Mouse (Mus musculus) gonadal fat pad, adult 2 months (tissue): ENCODE measurements around the gene Snx5. TPM values are rescaled to one million over a fixed set of nuclear protein-coding genes. Genes with fewer than 3 reads are reported as not detected.

ENCODE experiments used
- DNase-seq: peaks from one replicate; pipeline ENCODE4 v3.0.0-alpha.2; 2012; ENCODE audit warnings: low read depth
- polyA plus RNA-seq: library from polyadenylated mRNA; depleted of rRNA; stranded (reverse); fragments of >200 nt; gene quantifications from 2 replicates; pipeline ENCODE4 v1.2.3, GENCODE M21; 2012

Gene Snx5
- polyA plus RNA-seq, 1 experiment: 83.2 TPM

DNA sequence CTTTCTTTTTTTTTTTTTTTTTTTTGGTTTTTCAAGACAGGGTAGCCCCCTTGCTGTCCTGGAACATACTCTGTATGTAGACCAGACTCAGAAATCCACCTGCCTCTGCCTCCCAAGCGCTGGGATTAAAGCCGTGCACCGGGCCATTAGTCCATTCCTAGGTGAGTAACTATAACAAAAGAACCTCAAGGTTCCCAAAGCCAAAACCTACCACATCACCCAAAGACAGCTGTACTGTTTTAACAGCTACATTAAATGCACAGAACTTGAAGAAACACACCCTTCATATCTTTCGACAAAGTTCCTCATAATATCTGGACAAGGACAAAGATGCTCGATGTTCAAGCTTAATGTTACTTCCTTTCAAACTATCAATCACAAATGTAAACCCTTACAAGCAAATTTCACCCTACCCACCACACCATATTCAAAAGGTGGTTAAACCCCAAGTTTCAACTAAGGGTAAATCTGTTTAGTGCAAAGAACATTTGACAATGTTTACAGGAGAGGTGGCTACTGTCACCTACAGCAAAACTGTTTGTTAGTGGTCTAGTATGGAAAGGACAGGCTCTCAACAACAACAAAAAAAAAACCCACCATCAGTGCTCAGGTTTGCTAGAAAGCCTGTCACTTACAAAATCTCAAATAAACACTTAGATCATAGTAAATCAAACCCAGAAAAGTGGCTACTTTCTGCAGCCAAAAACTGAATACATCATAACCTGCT, 3.5 kb downstream of the Snx5 start:
- no peak for DNase-seq

DNA sequence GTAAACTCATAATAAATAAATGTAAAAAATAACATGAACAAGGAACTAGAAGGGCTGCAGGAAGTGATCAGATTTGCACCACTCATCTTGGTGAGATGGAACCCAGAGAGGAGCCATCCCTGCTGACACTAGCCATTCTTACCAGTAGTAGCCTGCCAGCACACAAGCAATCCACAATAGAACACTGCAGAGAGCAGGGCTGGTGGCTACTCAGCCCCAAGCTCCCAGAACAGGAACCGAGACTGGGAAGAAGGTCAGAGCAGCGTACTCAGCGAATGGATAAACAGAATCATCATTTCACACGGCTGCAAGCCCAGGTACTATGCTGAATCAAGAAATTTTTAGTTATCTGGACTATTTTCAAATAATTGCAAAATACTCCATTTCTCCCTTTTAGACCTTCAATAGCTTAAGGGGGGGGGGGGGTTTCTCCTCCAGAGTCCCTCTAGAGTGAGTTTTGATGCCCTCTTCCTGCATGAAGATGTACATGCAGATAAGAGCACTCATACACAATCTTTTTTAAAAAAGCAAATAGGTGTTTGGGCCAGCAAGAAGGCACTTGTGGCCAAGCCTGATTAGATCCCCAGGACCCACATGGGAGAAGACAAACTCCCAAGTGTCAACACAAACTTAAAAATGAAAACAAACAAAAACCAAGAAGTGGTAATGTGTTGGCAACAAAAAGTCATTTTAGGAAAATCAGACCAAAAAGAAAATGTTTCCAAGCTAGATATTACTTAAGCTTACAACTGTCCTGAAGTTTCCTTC, 4.6 kb downstream of the Snx5 start:
- no peak for DNase-seq

DNA sequence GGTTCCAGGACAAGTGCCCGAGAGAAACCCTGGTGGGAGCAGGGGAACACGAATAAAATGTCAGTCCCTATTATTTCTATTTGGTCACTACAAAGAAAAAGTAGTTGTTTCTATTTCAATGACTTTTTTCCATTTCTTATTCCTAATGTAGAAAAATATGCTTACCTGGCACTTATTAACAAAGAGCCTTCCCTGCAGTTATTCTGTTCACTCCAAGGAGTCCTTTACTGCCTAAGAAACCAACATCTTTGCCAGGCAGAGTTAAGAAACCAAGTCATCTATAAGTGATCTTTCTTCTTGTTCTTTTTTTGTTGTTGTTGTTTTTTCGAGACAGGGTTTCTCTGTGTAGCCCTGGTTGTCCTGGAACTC, 5.6 kb downstream of the Snx5 start:
- DNase-seq: no peak

DNA sequence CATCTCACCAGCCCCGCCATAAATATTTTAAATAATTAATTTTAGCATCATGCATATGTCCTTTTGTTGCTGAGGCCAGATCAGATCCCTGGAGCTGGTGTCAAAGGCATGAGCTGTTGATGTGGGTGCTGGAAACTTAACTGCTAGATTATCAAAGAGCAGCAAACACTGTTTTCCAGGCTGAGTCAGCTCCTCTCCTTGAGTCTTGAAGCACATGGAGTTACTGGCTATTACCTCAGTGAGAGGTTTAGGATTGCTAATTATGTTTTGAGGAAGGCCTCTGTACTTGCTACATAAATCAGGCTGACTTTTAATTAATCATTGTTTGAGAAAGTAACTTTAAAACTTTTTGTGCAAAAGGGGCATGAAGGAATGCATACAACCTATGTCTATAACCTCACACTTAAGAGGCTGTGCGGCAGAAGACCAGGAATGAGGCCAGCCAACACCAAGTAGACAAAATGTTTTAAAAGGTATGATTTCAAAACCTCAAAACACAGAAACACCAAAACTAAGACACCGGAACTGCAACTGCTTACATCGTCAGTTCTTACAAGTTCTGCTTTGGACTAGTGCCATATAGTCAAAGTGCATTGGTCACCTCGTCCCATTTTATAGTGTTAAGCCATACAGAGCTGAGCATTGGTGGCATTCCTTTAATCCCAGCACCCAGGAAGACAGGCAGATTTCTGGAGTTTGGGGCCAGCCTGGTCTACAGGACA, 6.1 kb downstream of the Snx5 start:
- DNase-seq: no peak

DNA sequence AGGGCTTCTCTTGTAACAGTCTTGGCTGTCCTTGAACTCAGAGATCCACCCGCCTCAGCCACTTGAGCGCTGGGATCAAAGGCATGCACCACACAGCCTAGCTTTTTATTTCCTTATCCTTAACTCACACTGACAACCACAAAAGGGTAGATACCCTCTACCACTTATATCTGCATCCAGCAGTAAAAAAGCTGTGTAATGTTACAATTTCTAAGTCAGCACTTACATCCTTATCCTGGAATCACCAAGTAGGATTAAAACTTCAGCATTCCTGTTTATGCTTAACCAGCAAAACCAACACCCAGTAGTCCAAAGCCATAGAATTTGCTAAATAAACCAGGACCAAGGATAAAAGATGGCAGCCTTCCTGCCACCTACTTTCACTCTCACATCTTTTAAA, 7.9 kb downstream of the Snx5 start:
- no peak for DNase-seq

DNA sequence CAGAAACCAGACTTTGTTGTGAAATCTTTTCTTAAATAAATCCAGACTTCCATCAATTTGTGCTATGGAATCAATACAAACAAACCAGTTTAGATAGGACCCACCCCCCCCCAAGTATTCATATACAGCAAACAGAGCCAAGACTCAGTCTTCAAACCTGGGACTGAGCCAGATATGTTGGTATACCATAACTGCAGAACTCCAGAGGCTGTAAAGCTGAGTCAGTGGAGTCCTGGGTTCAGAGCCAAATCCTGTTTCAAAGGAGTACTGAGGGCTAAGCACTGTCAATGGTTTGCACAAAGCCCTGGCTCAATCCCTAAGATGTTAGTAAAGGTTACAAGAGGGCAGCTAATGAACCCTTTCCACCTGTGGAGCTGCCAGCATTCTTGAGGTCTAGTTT, 20.6 kb downstream of the Snx5 start:
- no peak for DNase-seq

DNA sequence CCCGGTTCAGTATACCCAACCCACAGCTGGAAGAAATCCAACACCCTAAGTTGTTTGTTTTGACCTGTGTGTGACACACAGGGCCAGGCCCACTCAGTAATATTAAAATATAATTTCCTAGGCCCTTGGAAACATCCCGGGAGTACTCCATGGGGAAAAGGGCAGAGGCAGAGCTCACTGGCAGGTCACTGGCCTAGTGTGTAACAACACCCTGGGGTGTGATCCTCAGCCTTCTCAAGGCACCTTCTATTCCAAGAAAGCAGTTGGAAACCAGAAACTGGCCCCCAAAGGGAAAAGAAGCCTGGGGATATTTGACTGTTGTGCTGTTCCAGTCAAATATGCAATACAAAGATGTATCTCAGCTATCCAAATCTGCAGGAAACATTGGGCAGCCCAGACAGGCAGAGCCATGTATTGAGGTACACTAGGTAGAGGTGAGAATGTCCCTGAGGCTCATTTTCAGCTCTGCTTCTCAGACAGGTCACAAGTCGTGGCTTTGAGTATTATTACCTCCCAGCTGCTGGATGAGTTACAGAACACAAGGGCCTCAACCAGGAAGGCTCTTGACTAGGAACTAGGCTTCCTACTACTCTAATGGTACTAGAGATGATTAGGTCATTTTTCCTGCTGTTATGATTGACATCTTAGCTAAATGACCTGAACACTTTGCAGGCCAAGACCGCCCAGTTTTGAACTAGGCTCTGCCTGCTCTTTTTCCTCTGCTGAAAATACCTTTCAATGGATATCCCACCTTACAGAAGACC, 21.9 kb downstream of the Snx5 start:
- no peak for DNase-seq

DNA sequence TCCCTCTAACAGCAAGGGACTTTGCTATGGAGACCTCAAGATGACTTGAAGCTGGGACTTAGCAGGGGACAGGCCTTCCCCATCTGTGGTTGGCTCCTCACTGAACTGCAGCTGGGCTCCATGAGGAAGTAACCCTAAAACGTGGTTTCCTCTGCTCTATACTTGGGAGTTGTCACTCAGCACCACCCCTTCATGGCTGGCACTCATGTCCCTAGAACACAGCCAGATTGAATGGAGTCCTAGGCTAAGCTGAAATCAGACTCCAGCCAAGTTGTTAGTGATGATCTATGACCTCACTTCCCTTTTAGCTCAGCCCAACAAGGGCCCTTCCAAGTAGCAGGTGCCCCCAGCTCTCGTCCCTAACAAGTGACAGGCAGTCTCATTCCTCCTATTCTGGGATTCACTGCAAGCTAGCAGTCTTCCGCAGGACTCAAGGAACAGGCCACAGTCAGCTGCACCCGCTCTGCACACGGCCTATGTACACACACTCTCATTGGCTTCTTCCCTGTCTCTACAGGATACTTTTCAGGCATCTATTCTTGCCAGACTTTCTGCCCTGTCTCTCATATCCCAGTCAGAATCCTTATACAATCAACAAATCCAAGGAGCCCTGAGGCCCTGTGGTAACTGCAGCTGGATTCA, 23.2 kb downstream of the Snx5 start:
- no peak for DNase-seq

DNA sequence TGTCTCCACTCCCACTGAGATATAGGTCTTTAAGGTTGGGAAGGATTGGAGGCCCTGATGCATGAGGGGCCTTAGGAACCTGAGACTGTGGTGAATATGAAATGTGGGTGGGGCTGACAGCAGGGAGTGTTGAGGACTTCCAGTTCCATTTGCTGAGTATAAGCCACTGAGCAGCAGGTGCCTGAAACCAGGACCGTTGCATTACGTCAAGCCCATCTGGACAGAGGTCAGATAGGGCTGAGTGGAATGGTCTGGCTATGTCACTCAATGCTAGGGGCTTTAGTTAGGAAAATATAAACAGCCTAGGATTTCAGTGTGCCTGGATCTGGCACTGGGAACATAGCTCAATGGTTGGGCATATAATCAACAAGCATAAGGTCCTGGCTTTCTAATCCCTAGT, 24.4 kb downstream of the Snx5 start:
- no peak for DNase-seq

DNA sequence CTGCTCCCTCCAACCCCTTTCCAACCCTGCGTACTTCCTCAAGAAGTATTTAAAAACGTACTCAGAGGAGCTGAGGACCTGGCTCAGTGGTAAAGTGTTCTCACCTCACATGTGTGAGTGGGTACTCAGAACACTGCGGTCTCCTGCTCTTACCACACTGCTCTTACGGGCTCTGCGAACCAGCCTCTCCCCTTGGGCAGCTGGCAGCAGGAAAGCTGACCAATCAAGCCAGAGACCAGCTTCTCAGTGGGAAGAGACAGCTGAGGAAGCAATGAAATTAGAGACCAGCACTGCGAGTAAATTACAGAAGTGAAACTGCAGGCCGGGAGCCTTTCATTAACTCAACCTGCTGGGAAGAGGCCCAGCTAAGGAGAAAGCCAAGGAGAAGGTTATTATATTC, 25.2 kb downstream of the Snx5 start:
- DNase-seq: no peak

DNA sequence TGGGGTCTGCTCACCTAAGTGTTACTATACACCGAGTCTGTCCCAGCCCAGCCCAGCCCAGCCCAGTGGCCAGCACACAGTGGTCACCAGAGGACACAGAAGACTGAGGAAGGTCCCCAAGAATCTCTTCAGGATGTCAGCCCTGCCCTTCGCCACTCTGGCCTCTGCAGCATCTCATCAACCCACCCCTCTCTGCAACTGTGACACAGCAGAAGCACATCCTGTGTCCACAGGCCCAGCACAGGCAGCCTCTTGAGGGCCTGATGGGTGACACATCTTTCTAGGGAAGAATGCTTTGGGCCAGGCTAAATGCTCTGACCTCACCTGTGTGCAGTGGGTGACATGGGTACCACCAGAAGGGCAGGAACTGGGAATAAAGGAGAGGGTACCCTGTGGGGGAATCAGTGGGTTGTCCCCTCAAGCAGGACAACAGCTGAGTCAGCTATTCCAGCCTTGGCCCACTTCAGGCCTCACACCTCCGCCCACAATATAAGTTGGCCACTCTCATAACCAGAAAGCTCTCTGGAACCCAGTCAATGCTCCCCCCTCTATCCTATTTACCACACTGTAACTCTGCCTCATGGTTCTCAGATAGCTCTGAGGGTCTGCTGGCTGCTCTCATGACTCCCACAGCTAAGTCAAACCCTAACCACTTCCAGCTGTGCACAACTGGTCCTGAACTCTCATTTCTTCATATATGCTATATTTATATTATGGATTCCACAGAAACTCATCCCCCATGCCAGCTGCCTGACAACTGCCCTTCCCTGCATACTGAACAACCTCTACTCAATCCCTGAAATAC, 30.4 kb downstream of the Snx5 start:
- no peak for DNase-seq

DNA sequence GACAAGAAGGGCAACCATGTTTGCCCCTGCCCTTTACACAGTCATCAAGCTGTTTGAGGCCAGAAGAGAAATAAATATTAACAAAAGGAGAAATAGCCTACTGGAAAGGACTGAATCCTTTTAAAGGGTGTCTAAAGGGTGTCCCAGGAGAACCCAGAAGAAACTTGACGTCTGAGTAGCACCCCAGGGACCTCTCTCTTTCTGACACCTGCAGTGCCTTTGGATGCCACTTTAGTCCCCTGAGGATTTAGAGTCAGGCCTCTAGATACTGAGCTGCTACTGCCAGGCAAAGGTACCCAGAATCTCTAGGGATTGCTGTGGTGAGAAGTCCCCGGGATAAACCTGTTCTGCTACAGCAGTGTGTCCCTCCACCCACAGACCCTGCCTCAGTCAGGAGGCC, 31.4 kb downstream of the Snx5 start:
- DNase-seq: no peak

DNA sequence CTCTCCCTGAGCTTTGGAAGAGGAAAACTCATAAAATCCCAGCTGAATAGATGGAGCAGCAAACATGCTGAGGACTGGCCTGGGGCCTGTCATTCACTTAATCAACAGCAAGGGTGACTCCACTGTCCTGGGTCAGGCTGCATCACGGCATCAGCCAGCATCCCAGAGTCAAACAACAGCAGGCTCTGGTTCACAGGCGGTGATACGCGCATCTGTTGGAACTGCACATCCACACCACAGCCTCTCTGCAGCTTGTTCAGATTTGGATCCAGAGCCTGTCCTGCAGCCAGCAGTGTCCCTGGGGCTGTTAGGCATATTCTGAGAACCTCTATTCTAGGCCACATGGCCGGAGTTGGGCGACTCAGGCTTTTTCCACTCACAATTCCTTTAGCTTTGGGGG, 32.4 kb downstream of the Snx5 start:
- DNase-seq: no peak

DNA sequence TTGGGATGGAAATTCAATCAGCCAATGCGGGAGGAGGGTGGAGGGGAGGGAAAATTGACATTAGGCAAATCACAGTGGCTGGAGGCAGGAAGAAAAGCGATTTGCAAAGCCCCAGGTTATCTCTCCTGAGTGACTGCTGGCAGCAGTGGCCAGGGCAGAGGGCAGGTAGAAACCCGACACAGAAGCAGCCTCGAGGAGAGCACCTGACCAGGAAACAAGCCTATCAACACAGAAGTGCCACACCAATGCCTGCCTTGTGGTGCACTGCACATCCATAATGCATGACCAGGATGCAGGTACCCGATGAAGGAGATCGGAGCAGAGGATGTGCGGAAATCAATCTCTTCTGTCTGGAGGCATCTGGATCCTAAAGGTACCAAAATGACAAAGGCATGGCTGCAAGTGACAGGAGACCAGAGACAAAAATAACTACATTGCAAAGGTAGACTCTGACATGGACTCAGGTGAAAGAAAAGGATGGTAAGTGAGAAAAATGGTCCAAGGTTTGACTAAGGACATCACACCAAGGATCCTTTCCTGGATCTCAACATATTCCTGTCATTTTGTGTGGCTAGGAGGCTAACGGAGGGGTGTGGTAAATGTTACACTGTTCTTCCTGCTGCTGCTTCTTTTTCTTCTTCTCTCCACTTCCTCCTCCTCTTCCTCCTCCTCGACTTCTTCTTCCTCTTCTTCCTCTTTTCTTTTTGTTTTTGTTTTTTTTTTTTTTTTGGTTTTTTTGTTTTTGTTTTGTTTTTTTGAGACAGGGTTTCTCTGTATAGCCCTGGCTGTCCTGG, 33.7 kb downstream of the Snx5 start:
- DNase-seq: no peak

DNA sequence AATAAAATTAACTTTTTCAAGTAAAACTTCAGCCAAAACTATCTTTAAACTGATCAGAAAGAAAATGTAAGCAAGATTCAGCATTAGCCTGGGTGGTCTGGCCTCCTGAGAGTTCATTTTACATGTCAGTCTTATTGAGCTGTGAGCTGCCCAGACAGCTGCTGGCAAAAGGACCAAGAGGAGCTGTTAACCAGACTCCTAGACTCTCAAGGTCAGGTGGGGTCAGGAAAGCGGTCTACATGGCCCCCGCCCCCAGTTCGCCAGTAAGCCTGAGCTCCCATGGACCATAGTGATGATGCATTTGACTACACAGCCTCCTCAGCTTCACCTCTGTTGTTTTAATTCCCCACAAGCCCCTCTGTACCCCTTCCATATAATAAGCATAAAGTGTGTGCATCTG, 34.9 kb downstream of the Snx5 start:
- no peak for DNase-seq

DNA sequence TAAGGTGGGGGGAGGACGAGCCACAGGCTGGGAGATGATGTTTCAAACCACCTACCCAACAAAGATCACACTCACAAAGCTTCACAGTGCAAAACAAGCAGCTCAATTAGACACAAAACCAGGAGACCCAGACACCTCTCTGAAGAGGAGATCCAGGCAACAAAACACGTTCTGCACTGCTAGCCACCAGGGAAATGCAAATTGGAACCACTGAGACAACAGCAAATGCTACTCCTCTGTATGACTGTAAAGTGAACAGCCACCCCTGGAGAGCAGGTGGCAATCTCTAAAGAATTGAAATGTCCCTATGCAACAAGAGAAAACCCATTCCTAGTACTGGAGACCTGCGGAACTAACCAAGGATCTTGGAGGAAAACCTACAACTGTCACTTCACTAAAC, 37.2 kb downstream of the Snx5 start:
- DNase-seq: no peak

DNA sequence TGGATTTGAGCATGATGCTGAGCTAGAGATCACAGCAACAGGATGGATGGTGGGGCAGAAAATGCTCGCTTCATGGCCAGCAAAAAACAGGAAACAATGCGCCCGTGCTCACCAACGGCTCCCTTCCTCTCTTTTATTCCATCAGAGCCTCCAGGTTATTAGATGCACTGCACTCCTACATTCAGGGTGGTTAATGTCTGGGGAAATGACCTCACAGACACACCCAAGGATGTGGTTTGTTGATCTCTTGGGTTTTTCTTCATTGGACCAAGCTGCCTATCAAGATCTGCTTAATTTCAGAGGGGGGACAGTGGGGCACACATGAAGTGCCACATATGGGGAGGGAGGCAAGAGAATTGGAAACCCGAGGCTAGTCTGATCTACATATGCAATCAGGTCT, 39.6 kb downstream of the Snx5 start:
- no peak for DNase-seq

DNA sequence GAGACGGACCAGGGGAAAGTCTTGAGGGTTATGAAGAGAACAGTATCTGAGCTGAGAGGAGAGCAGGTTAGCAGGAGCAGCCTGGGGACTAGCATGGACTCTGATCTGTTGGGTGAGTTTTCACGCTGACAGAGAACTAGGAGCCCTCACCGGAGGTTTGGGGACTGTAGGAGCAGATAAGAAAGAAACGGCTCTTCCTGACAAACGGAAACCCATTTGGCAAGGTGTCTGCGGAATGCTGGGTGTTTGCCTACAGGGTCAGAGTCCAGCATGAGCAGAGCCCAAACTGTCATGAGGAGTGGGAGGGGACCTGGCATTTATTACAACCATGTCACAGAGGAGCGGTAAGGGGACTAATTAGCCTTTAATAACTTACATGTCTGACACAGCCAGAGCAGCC, 40.2 kb downstream of the Snx5 start:
- DNase-seq: no peak

DNA sequence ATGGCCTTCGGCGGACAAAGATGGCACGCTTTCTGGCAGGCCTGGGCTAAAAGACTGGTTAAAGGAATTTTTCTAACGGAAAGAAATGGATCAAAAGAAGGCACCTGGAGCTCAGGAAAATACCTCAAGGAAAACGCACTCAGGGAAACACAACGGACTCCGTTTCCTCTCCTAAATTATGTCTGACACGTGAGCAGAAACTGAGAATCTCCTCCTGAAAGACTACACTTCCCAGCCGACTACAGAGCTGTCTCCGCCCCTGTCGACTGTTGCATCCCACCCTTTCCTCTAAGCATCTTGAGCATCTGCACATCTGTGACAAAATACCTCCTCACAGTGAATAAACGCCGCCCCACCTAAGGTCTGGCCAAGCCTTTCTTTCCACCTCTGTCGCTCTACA, 41.1 kb downstream of the Snx5 start:
- no peak for DNase-seq
